Mouse (Mus musculus): Measurements from ENCODE around the gene Uggt1. TPM values are rescaled to one million over a fixed set of nuclear protein-coding genes. Genes with fewer than 3 reads are reported as not detected.

Uggt1 gene
- total RNA-seq, 1 experiment from 2014 or later = 53.2 TPM

- no peak for DNase-seq
These were observed 129.7 kb downstream of the Uggt1 start for GRCm38 (mm10) chr1:36114844-36115243.

GRCm38 (mm10) chr1:36113670-36114069 is 130.8 kb downstream of the Uggt1 start:
- DNase-seq = no peak

GRCm38 (mm10) chr1:36112665-36113064 is 131.9 kb downstream of the Uggt1 start:
- no peak for DNase-seq

- DNase-seq = no peak
These were observed 134.5 kb downstream of the Uggt1 start for GRCm38 (mm10) chr1:36109987-36110386.

GRCm38 (mm10) chr1:36105917-36106706 is 138.4 kb downstream of the Uggt1 start:
- DNase-seq = no peak

- DNase-seq = no peak
These were observed 144.1 kb downstream of the Uggt1 start for GRCm38 (mm10) chr1:36100371-36100770.

GRCm38 (mm10) chr1:36098432-36098831 is 146.1 kb downstream of the Uggt1 start:
- no peak for DNase-seq

GRCm38 (mm10) chr1:36095423-36096272 is 148.9 kb downstream of the Uggt1 start:
- no peak for DNase-seq

- no peak for DNase-seq
These were observed 150.8 kb downstream of the Uggt1 start for GRCm38 (mm10) chr1:36093741-36094140.

- DNase-seq = no peak
These were observed 153.3 kb downstream of the Uggt1 start for GRCm38 (mm10) chr1:36091246-36091645.

GRCm38 (mm10) chr1:36090722-36091110 is 153.8 kb downstream of the Uggt1 start:
- no peak for DNase-seq

Small RNAs within 50 kb of the gene (microRNA-seq; reads per million reads assigned to microRNA genes)
- gene Mir6897 = 2.4 to 3.6 reads per million in 2 experiments

Other genes with a start within 250 kb of the Uggt1 start
- 140 and 171 TPM in 2 replicates for gene Hs6st1, start 176.3 kb downstream of the Uggt1 start, total RNA-seq (2021)
- 4.3 and 4.6 TPM in 2 replicates for gene Neurl3, start 30.0 kb upstream of the Uggt1 start, total RNA-seq (2021)
- 2.7 and 3.5 TPM in 2 replicates for gene Arid5a, start 63.0 kb upstream of the Uggt1 start, total RNA-seq (2021)
- gene Kansl3, start 124.5 kb upstream of the Uggt1 start, total RNA-seq (2021) = 102 and 103 TPM in 2 replicates
- gene Fer1l5, start 127.6 kb upstream of the Uggt1 start, total RNA-seq (2021) = not detected in 2 replicates
- 49.1 and 54.0 TPM in 2 replicates for gene Lman2l, start 200.6 kb upstream of the Uggt1 start, total RNA-seq (2021)
- 4.8 and 5.2 TPM in 2 replicates for gene Cnnm4, start 226.9 kb upstream of the Uggt1 start, total RNA-seq (2021)

Measured in adrenal gland, postnatal 25 days (tissue).